Mouse (Mus musculus) retina, postnatal 7 days (tissue): ENCODE measurements around the gene Cys1.
"Not testable (repeated sequence)": the region's sequence is repeated elsewhere in the genome, so short reads cannot be mapped to it uniquely, and the experiment has no call there.

Experiments used
- DNase-seq: peaks from one replicate; pipeline ENCODE4 v3.0.0-alpha.2; 2012; ENCODE audit warnings: low read depth, low spot score

Gene Cys1

DNA sequence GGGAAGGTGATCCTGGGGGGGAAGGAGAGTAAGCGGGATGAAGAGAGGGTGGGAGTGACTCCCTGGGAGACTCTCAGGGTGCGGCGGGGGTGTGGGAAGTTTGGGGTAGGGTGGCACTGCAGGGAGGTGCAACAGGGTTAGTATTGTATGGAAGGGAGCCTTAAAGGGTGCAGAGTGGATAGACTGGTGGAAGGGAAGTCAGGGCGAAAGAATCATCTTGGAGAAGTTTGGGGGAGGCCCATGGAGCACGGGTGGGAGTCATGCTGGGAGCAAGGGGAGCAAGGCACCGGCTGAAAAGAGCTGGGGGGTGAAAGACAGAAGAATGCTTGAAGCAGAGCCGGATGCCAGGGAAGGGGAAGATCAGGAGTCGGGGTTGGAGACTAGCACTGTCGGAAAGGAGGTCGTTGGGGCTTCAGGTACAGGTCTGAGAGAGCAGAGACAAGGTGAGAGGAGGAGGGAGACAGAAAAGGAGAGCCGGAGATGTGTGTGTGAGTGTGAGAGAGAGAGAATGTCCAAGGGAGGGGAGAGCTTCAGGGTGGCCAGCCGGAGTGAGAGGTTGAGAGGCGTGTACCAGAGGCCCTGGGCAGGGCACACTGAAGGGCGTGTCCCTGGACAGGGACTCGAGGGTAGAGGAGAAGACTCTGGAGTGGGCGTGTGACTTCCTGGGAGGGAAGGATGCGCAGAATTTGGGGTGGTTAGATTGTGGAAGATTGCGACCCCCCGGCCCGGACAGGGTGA lies at the start of gene Cys1:
Gene Cys1, minus strand, starts transcription at position 528 of the 738 bp plus-strand sequence.
- DNase-seq: no peak

DNA sequence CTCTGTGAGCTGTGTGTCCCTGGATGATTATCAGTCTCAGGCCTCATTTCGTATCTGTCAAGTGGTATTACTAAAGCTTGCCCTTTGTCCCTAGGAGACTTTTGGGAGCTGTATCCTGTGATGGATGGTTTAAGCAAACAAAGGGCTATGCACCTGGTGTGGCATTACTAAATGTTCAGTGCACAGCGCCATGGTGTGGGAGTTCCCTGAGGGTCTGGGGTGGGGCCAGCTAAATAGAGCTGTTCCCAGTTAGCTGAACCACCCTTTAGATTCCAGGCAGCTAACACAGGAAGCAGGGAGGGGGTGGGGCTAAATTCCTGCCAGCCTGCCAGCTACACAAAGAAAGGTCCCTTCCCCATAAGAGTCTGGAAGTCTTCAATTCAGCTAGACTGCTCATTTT lies 42.8 kb upstream of the Cys1 start:
- no peak for DNase-seq

- DNase-seq: no peak
These were observed 42.2 kb upstream of the Cys1 start for GRCm38 (mm10) chr12:24723859-24724258.

- no peak for DNase-seq
These were observed 41.8 kb upstream of the Cys1 start for GRCm38 (mm10) chr12:24723434-24723833.

GRCm38 (mm10) chr12:24716721-24717301 lies 35.2 kb upstream of the Cys1 start:
- no peak for DNase-seq

DNA sequence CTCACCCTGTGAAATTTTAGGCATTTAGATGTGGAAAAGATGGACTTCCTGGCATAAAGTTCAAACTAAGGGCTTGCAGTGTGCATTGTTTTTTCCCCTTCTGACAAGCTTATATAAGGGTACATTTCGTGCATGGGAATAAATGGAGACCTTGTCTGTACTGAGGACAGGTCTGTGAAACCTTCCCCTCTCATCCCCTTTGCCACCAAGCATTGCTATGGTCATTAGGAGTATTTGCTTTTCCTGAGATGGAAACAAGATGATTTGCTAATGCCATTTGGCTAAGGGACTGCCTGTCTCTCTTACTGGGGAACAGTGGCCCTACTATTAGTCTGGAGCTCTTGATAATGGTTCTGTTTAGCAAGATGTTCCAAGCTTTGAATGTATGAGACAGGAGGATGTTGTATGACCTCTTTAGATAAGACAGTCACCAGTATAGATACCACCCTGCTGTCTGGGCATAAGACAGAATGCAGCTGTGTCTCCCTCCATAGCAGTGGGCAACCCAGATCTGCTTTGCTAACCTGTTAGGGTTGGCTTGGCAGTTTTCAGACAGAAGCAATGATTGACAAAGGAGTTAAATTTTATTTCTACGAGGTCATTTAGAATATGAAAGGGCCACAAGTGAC lies 33.8 kb upstream of the Cys1 start:
- DNase-seq: no peak

GRCm38 (mm10) chr12:24714579-24715255 lies 33.1 kb upstream of the Cys1 start:
- DNase-seq: no peak

- no peak for DNase-seq
These were observed 30.8 kb upstream of the Cys1 start for GRCm38 (mm10) chr12:24712396-24712795.

DNA sequence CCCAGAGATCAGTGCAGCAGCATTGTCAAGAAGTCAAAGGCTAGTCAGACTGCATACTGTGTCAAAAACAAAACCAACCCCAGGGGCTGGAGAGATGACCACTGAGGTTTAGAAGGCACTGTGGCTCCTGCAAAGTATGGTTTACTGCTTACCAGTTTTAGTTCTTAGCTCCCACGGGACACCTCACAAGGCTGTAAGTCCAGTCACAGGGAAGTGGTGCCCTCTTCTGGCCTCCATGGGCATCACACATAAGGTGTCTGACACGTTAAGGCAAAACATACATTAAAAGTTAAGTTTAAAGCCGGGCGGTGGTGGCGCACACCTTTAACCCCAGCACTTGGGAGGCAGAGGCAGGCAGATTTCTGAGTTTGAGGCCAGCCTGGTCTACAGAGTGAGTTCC lies 29.1 kb upstream of the Cys1 start:
- DNase-seq: no peak

DNA sequence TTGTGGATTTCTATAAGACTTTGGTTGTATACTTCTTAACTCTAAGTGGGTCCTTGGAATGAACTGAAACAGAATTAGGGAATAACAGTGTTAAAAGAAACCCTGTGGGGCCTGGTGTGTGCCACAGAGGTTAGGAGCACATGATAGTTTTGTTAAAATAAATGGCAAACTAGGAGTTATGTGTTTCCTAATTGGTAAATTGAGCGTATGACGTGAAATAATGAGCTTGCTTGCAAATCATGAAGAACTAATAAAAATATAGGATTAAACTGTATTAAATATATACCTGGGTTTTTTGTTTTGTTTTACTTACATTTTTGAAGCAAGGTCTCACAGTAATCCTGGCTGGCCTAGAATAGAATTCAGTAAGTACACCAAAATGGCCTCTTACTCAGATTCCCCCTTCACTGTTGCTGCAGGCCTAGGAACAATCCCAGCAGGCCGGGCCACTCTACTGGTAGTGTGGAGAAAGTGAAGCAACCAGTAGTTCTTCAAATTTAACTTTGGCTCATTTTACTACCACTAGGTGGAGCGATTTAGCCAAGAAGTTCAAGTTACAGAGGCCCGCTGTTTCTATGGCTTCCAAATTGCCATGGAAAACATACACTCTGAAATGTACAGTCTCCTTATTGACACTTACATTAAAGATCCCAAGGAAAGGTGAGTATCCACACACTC lies 28.4 kb upstream of the Cys1 start:
- DNase-seq: peak; percentile 47

DNA sequence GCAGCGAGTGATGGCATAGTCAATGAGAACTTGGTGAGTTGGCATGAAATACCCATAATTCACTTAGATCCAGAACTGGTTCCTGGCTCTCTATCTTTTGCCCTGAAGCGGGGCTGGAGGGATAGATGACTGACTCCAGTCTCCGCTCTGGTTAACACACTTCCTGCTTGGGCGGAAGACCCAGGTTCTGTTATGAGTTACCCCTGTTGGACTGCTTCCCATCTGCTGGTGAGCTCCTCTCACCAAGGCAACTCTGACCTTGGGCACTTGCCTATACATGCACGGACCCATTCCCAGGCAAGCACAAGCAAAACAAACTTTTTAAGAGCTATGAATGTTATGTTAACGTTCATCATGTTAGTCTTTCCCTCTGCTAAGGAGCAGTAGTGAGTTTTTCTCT lies 27.8 kb upstream of the Cys1 start:
- DNase-seq: no peak

GRCm38 (mm10) chr12:24708824-24709218 lies 27.2 kb upstream of the Cys1 start:
- no peak for DNase-seq

GRCm38 (mm10) chr12:24707954-24708823 lies 26.6 kb upstream of the Cys1 start, which contains the start of gene Rrm2:
Gene Rrm2, plus strand, starts transcription at chr12:24708241.
- peak; percentile 88 for DNase-seq

- DNase-seq: no peak
These were observed 25.8 kb upstream of the Cys1 start for GRCm38 (mm10) chr12:24707480-24707802.

GRCm38 (mm10) chr12:24706764-24707479 lies 25.3 kb upstream of the Cys1 start:
- DNase-seq: no peak

- DNase-seq: no peak
These were observed 24.1 kb upstream of the Cys1 start for GRCm38 (mm10) chr12:24705502-24706263.

DNA sequence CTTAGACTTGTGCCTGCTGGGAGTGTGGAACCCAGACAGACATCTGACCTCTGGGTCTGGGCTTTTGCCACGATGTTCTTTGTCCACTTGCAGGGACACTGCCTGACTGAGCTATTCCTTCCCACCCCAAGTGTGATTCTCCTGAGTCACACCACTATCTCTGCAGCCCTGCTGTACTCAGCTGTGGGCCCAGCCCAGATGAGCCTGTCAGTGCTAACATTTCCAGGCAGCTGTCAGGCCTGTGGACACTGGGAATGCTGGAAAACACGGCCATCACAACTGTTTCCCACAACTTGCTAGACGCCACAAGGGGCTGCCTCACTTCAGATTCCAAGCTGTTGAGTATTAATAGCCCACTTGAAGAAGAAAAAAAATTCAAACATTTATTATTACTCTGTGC lies 21.4 kb upstream of the Cys1 start:
- DNase-seq: no peak

DNA sequence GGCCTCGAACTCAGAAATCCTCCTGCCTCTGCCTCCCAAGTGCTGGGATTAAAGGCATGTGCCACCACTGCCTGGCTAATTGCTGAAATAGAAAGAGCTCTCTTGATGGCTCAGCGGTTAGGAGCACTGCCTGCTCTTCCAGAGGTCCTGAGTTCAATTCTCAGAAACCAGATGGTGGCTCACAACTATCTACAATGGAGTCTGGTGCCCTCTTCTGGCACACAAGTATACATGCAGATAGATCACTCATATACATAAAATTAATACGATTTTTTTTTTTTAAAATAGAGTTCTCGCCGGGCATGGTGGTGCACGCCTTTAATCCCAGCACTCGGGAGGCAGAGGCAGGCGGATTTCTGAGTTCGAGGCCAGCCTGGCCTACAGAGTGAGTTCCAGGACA lies 20.0 kb upstream of the Cys1 start:
- DNase-seq: not testable (repeated sequence)

DNA sequence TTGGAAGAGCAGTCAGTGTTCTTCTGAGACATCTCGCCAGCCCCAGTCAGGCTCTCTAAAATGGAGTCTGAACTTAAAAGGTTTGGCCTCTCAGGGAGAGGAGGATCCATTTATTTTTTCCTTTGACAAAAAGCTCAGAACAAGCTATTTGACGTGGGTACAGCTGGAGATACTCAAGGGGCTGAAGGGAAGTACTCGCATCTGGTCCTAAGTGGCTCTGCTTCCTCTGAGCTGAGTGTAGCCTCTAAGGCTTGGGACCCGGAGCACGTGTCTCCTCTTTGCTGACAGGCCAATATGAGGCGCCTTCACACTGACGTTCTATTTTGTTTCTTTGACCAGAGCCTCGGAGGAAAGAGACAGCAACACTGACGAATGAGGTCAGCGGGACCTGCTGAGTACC lies 18.0 kb upstream of the Cys1 start:
- DNase-seq: no peak

DNA sequence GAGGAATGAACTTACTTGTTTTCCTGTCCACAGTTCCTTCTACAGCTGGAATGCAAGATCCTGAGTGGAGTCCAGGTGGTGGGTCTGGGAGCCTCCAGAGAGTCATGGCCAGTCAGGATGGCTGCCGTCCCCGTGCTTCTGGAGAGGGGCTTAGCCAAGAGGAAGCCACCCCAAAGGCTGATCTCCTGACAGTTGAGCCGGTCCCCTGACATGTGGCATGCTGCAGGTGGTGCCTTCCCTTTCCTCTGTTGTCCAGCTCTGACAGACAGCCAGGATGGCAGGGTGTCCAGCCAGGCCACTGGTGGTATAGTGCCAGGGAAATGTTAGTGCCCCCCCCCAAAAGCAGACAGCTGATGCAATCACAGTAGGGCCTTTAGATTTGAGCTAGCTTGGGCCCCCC lies 16.9 kb upstream of the Cys1 start:
- no peak for DNase-seq
